Mouse (Mus musculus) kidney, embryonic 14.5 days (tissue): ENCODE measurements around the gene Mvp. TPM values are rescaled to one million over a fixed set of nuclear protein-coding genes. Genes with fewer than 3 reads are reported as not detected.

ENCODE experiments used
- ATAC-seq: fragments of 200-750 bp; cut with Nextera tagmentation; 2 replicates; pipeline ENCODE4 v1.8.0; 2017; ENCODE audit warnings: moderate number of reproducible peaks, mild to moderate bottlenecking, moderate TSS enrichment, moderate library complexity; ENCODE audit not compliant: low FRiP score, low TSS enrichment
- H3K27ac ChIP-seq: fragments of 300-500 bp; sonication (generic); 2 replicates; pipeline ENCODE4 v1.5.1; 2014; ENCODE audit warnings: low read depth, mild to moderate bottlenecking, low read length, moderate library complexity, mixed read lengths
- H3K27me3 ChIP-seq: fragments of 300-500 bp; sonication (generic); 2 replicates; pipeline ENCODE4 v1.6.1; 2014; ENCODE audit warnings: mild to moderate bottlenecking, low read length; ENCODE audit not compliant: control insufficient read depth, insufficient read depth
- H3K36me3 ChIP-seq: fragments of 300-500 bp; sonication (generic); 2 replicates; pipeline ENCODE4 v1.6.1; 2014; ENCODE audit warnings: low read length, mixed read lengths; ENCODE audit not compliant: control insufficient read depth, insufficient read depth
- H3K4me1 ChIP-seq: fragments of 300-500 bp; sonication (generic); 2 replicates; pipeline ENCODE4 v1.6.1; 2014; ENCODE audit warnings: low read length, mixed read lengths; ENCODE audit not compliant: control insufficient read depth, insufficient read depth
- H3K4me2 ChIP-seq: fragments of 300-500 bp; sonication (generic); replicated peaks from 2 replicates; pipeline ENCODE4 v1.6.1; 2014; ENCODE audit warnings: low read depth, mild to moderate bottlenecking, low read length
- H3K4me3 ChIP-seq: fragments of 300-500 bp; sonication (generic); 2 replicates; pipeline ENCODE4 v1.5.1; 2014; ENCODE audit warnings: mild to moderate bottlenecking, low read length
- H3K9ac ChIP-seq: fragments of 300-500 bp; sonication (generic); 2 replicates; pipeline ENCODE4 v1.6.1; 2014; ENCODE audit warnings: low read depth, mild to moderate bottlenecking, low read length, moderate library complexity
- H3K9me3 ChIP-seq: fragments of 300-500 bp; sonication (generic); 2 replicates; pipeline ENCODE4 v1.6.1; 2016; ENCODE audit warnings: low read length; ENCODE audit not compliant: control insufficient read depth
- WGBS: fragments of 180-500 bp; shearing (Covaris S2); extraction: QIAGEN DNeasy Blood & Tissue Kit; methylation state at CpG from one replicate; pipeline ENCODE4 v1.1.7; 2014; 5-methylcytosine and 5-hydroxymethylcytosine counted together
- polyA plus RNA-seq: library from polyadenylated mRNA; unstranded; fragments of >200 nt; fragmentation: Nextera tagmentation; extraction: Ambion mirVana; gene quantifications from 2 replicates; pipeline ENCODE4 v1.2.1, GENCODE M21; 2014

Mvp gene
- polyA plus RNA-seq, 1 experiment from 2014 or later = 9.7 TPM

DNA sequence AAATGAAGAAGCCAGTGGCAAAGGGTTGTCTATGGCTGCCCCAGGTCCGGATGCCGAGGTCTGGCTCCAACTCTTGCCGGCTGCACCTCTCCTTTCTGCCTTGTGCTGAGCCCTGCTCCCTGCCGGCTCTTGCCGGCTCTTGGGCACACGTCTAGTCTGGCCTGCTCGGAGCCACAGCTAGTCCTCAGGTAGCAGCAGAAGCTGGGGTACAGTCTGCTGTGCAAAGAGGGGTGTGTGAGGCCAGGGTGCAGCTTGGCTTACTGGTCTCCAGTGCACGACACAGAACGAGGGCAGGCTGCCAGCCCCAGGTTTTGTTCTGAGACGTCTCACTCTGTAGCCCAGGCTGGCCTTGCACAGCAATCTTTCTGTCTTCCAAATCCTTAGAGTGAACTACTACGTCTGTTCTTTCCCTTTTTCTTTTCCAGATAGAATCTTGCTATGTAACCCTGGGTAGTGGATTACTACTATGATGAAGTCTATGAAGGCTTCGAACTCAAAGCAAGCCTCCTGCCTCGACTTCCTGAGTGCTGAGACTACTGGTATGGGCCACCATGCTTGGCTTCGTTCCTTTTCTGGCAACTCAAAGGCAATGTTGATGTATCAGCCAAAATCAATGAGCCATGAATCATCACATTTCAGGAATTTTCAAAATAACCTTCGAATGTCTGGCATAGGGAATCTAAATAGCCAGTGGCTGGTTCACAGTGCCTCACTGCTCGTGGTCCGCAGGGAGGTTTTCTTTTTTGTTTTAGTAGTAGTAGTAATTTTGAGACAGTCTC, 4.9 kb downstream of the Mvp start:
- WGBS = 76% methylated on average over 17 of the region's 17 CpGs
- Histone ChIP-seq H3K9ac (no peak overlapping the region), H3K4me3 (no peak overlapping the region), H3K4me1 (peaks cover 12% of the 10 kb centered on the region), H3K36me3 (peaks cover 10% of the 10 kb centered on the region; the same call in 1 of the 2 replicates), H3K9me3 (no peaks in the 10 kb centered on the region), H3K4me2 (no peak overlapping the region), H3K27me3 (no peaks in the 10 kb centered on the region), H3K27ac (peak overlapping the region; percentile 77; the same call in 1 of the 2 replicates)
- no peak for ATAC-seq

DNA sequence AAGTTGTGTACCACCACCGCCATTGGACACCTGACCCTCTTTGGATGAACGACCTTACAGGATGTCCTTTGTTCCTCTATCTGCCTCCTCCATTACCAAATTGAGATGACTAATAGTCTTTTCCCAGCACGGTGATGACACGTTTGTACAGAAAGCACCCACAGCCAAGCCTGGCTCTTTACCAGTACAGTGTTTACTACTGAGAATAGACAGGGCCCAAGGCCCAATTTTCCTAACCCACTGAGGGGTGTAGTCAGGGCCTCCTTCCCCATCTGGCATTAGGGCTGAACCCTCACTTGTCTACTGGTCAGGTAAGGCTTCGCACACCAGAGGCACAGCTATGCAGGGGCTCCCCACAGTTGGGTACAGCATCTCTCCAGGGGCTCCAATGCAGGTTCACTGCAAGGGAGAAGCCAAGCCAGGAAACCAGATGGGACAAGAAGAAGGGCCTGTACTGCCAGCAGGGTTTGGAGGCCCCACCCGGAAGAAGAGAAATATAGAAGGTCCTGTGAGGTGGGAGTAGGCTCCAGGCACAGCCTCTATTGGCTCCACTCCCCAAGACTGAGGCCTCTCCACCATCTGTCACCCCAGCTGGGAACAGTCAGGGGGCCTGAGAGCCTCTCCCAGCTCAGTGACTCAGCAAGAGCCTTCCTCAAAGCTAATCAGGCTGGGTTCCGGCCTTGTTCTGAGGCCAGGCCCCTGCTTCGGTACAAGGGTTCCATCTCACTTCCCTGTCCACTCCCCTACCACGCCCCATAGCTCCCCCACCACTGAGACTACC, 6.0 kb downstream of the Mvp start:
- Histone ChIP-seq H3K27ac (peak overlapping the region; percentile 77; the same call in 1 of the 2 replicates), H3K4me3 (no peak overlapping the region), H3K4me2 (no peak overlapping the region), H3K9me3 (no peaks in the 10 kb centered on the region), H3K27me3 (no peaks in the 10 kb centered on the region), H3K4me1 (peaks cover 9% of the 10 kb centered on the region), H3K36me3 (peaks cover 10% of the 10 kb centered on the region; the same call in 1 of the 2 replicates), H3K9ac (peak overlapping the region; percentile 45)
- WGBS = 46% methylated on average over 8 of the region's 9 CpGs
- ATAC-seq = peak; percentile 83

GRCm38 (mm10) chr7:127007313-127008024, 7.0 kb downstream of the Mvp start:
- Histone ChIP-seq H3K36me3 (peaks cover 4% of the 10 kb centered on the region; the same call in 1 of the 2 replicates), H3K27ac (no peak overlapping the region), H3K4me1 (peaks cover 9% of the 10 kb centered on the region), H3K9ac (no peak overlapping the region), H3K4me3 (no peak overlapping the region), H3K27me3 (no peaks in the 10 kb centered on the region), H3K4me2 (no peak overlapping the region), H3K9me3 (no peaks in the 10 kb centered on the region)
- WGBS = 86% methylated on average over 6 of the region's 6 CpGs
- no peak for ATAC-seq

DNA sequence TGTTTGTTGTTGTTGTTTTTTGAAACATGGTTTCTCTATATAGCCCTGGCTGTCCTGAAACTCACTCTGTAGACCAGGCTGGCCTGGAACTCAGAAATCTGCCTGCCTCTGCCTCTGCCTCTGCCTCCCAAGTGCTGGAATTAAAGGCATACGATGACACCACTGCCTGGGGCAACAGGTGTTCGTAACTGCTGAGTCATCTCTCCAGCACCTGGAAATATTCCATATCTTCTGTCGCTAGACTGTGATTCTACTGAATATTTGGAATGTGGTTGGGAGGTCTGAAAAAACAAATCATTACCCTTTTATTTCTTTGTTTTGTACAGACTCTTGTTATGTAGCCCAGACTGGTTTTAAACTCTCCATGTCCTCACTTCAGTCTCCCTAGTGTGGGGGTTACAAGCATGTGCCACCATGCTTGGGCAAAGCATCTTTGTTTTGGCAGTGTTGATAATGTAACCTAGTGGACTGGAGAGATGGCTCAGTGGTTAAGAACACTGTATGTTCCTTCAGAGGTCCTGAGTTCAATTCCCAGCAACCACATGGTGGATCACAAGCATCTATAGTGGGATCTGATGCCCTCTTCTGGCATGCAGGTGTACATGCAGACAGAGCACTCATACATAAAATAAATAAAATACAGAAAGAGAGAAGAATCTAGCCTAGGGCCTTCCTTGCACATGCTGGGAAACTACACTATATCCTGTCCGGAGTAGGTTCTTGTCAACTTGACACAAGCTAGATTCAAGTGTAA, 10.1 kb downstream of the Mvp start:
- H3K4me3 ChIP-seq = no peak overlapping the region
- H3K36me3 ChIP-seq = no peaks in the 10 kb centered on the region
- no peak overlapping the region for H3K4me2 ChIP-seq
- WGBS = 88% methylated on average over 4 of the region's 4 CpGs
- H3K27ac ChIP-seq = no peak overlapping the region
- no peak for ATAC-seq
- no peak overlapping the region for H3K9ac ChIP-seq
- no peaks in the 10 kb centered on the region for H3K9me3 ChIP-seq
- peaks cover 4% of the 10 kb centered on the region for H3K4me1 ChIP-seq
- no peaks in the 10 kb centered on the region for H3K27me3 ChIP-seq

DNA sequence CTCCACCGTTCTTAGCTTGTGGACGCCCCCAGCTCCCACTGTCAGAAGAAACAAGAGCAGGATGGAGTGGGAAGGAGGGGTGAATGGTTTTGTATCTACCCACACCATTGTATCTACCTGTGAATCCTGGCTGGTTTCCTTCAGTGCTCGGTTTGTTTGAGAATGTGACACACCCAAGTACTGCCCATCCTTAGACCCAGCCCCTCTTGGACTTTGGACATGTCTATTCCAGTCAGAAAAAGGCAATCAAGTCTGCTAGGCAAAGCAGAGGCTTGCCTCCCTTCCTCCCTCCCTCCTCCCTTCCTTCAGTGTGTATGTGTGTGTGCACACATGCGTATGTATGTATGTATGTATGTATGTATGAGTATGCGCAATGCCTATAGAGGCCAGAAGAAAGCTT, 10.8 kb downstream of the Mvp start:
- Histone ChIP-seq H3K27ac (no peak overlapping the region), H3K4me3 (no peak overlapping the region), H3K9ac (no peak overlapping the region), H3K27me3 (no peaks in the 10 kb centered on the region), H3K4me2 (no peak overlapping the region), H3K4me1 (peaks cover 4% of the 10 kb centered on the region), H3K36me3 (no peaks in the 10 kb centered on the region), H3K9me3 (no peaks in the 10 kb centered on the region)
- WGBS = 87% methylated on average over 5 of the region's 5 CpGs
- ATAC-seq = no peak

DNA sequence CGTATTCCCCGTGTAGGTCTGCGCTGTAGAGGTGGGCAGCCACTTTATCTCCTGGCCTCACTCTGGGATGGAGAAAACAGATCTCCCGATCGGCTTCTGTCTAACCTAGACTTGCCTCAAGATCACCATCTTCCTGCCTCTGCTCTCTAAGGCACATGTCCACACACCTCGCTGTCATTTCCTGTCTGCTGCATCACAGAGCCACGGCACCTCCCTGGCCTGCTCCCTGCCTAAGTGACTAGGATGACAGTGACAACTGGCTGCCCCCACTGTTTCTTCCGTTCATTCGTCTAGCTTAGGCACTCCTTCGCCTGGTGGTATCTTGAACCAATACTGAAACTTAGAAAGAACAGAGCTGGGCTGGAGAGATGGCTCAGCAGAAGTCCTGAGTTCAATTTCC, 14.9 kb downstream of the Mvp start:
- no peak for ATAC-seq
- Histone ChIP-seq H3K4me3 (no peak overlapping the region), H3K9ac (no peak overlapping the region), H3K9me3 (no peaks in the 10 kb centered on the region), H3K4me2 (no peak overlapping the region), H3K36me3 (no peaks in the 10 kb centered on the region), H3K4me1 (no peaks in the 10 kb centered on the region), H3K27ac (no peak overlapping the region), H3K27me3 (no peaks in the 10 kb centered on the region)
- 73% methylated on average over 10 of the region's 10 CpGs for WGBS

DNA sequence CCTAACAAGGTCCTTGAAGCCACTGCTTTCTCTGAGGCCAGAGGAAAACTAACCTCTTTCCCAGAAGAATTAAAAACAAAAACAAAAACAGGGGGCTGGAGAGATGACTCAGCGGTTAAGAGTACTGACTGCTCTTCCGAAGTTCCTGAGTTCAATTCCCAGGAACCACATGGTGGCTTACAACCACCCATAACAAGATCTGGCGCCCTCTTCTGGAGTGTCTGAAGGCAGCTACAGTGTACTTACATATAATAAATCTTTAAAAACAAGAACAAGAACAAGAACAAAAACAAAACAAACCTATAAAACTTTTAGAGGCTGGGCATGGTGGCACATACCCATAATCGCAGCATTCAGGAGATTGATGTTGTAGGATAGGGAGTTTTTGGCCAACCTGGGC, 18.0 kb downstream of the Mvp start:
- Histone ChIP-seq H3K4me2 (no peak overlapping the region), H3K27me3 (no peaks in the 10 kb centered on the region), H3K4me3 (no peak overlapping the region), H3K9me3 (no peaks in the 10 kb centered on the region), H3K36me3 (no peaks in the 10 kb centered on the region), H3K9ac (no peak overlapping the region), H3K4me1 (no peaks in the 10 kb centered on the region), H3K27ac (no peak overlapping the region)
- WGBS = 86% methylated on average over 4 of the region's 4 CpGs
- no peak for ATAC-seq

GRCm38 (mm10) chr7:126988816-126989215, 25.6 kb downstream of the Mvp start:
- no peak overlapping the region for H3K4me3 ChIP-seq
- H3K36me3 ChIP-seq = no peaks in the 10 kb centered on the region
- no peaks in the 10 kb centered on the region for H3K4me1 ChIP-seq
- H3K9me3 ChIP-seq = no peaks in the 10 kb centered on the region
- WGBS = 73% methylated on average over 8 of the region's 8 CpGs
- no peak overlapping the region for H3K9ac ChIP-seq
- H3K27ac ChIP-seq = no peak overlapping the region
- no peak overlapping the region for H3K4me2 ChIP-seq
- ATAC-seq = no peak
- no peaks in the 10 kb centered on the region for H3K27me3 ChIP-seq
